Mouse (Mus musculus): ENCODE measurements around the gene Mfap2. TPM values are rescaled to one million over a fixed set of nuclear protein-coding genes. Genes with fewer than 3 reads are reported as not detected.

The Mfap2 gene
- total RNA-seq, 1 experiment from 2014 or later: not detected

- no peak for ATAC-seq (replicated peaks; ENCODE audit: insufficient number of reproducible peaks, low FRiP score, low TSS enrichment, poor library complexity, severe bottlenecking)
Observed at GRCm38 (mm10) chr4:141017657-141018436, 7.6 kb downstream of the Mfap2 start.

GRCm38 (mm10) chr4:141020220-141020619 lies 10.0 kb downstream of the Mfap2 start:
- no peak for ATAC-seq (replicated peaks; ENCODE audit: insufficient number of reproducible peaks, low FRiP score, low TSS enrichment, poor library complexity, severe bottlenecking)

GRCm38 (mm10) chr4:141020811-141021613 lies 10.8 kb downstream of the Mfap2 start:
- no peak for ATAC-seq (replicated peaks; ENCODE audit: insufficient number of reproducible peaks, low FRiP score, low TSS enrichment, poor library complexity, severe bottlenecking)

- ATAC-seq (replicated peaks; ENCODE audit: insufficient number of reproducible peaks, low FRiP score, low TSS enrichment, poor library complexity, severe bottlenecking): no peak
Observed at GRCm38 (mm10) chr4:141021614-141021929, 11.4 kb downstream of the Mfap2 start.

GRCm38 (mm10) chr4:141024052-141024451 lies 13.8 kb downstream of the Mfap2 start:
- no peak for ATAC-seq (replicated peaks; ENCODE audit: insufficient number of reproducible peaks, low FRiP score, low TSS enrichment, poor library complexity, severe bottlenecking)

- no peak for ATAC-seq (replicated peaks; ENCODE audit: insufficient number of reproducible peaks, low FRiP score, low TSS enrichment, poor library complexity, severe bottlenecking)
Observed at GRCm38 (mm10) chr4:141024992-141025391, 14.8 kb downstream of the Mfap2 start.

GRCm38 (mm10) chr4:141030541-141031206 lies 20.5 kb downstream of the Mfap2 start:
- ATAC-seq (replicated peaks; ENCODE audit: insufficient number of reproducible peaks, low FRiP score, low TSS enrichment, poor library complexity, severe bottlenecking): no peak

- peak; percentile 85 for ATAC-seq (replicated peaks; ENCODE audit: insufficient number of reproducible peaks, low FRiP score, low TSS enrichment, poor library complexity, severe bottlenecking)
Observed at GRCm38 (mm10) chr4:141031733-141032132, 21.5 kb downstream of the Mfap2 start.

GRCm38 (mm10) chr4:141033606-141034549 lies 23.7 kb downstream of the Mfap2 start:
- ATAC-seq (replicated peaks; ENCODE audit: insufficient number of reproducible peaks, low FRiP score, low TSS enrichment, poor library complexity, severe bottlenecking): no peak

- no peak for ATAC-seq (replicated peaks; ENCODE audit: insufficient number of reproducible peaks, low FRiP score, low TSS enrichment, poor library complexity, severe bottlenecking)
Observed at GRCm38 (mm10) chr4:141041117-141041516, 30.9 kb downstream of the Mfap2 start.

GRCm38 (mm10) chr4:141044816-141045215 lies 34.6 kb downstream of the Mfap2 start:
- 0 out of 2 replicates have a peak, but pooled peaks have one; percentile 48 for ATAC-seq (replicated peaks; ENCODE audit: insufficient number of reproducible peaks, low FRiP score, low TSS enrichment, poor library complexity, severe bottlenecking)

- no peak for ATAC-seq (replicated peaks; ENCODE audit: insufficient number of reproducible peaks, low FRiP score, low TSS enrichment, poor library complexity, severe bottlenecking)
Observed at GRCm38 (mm10) chr4:141048810-141049475, 38.7 kb downstream of the Mfap2 start.

GRCm38 (mm10) chr4:141049476-141049835 lies 39.2 kb downstream of the Mfap2 start:
- no peak for ATAC-seq (replicated peaks; ENCODE audit: insufficient number of reproducible peaks, low FRiP score, low TSS enrichment, poor library complexity, severe bottlenecking)

- ATAC-seq (replicated peaks; ENCODE audit: insufficient number of reproducible peaks, low FRiP score, low TSS enrichment, poor library complexity, severe bottlenecking): no peak
Observed at GRCm38 (mm10) chr4:141052442-141052841, 42.2 kb downstream of the Mfap2 start.

- no peak for ATAC-seq (replicated peaks; ENCODE audit: insufficient number of reproducible peaks, low FRiP score, low TSS enrichment, poor library complexity, severe bottlenecking)
Observed at GRCm38 (mm10) chr4:141053138-141053537, 42.9 kb downstream of the Mfap2 start.

- ATAC-seq (replicated peaks; ENCODE audit: insufficient number of reproducible peaks, low FRiP score, low TSS enrichment, poor library complexity, severe bottlenecking): no peak
Observed at GRCm38 (mm10) chr4:141053568-141054161, 43.4 kb downstream of the Mfap2 start.

- ATAC-seq (replicated peaks; ENCODE audit: insufficient number of reproducible peaks, low FRiP score, low TSS enrichment, poor library complexity, severe bottlenecking): no peak
Observed at GRCm38 (mm10) chr4:141056970-141057369, 46.8 kb downstream of the Mfap2 start.

- ATAC-seq (replicated peaks; ENCODE audit: insufficient number of reproducible peaks, low FRiP score, low TSS enrichment, poor library complexity, severe bottlenecking): no peak
Observed at GRCm38 (mm10) chr4:141058835-141059234, 48.6 kb downstream of the Mfap2 start.

Data from monocyte, adult 5-6 weeks (primary cell).